Mouse (Mus musculus) cerebellum, postnatal 25 days (tissue): ENCODE measurements around the gene Mug2.
"Not testable (repeated sequence)": the region's sequence is repeated elsewhere in the genome, so short reads cannot be mapped to it uniquely, and the experiment has no call there.

Source experiments
- DNase-seq, 2 experiments: peaks; one replicate each; pipeline ENCODE4 v3.0.0; 2021; ENCODE audit warnings: mixed read lengths in 2 of 2

The Mug2 gene

GRCm38 (mm10) chr6:122006461-122006860 is at the start of gene Mug2:
Gene Mug2, plus strand, starts transcription at chr6:122006761.
- not testable (repeated sequence) for DNase-seq

GRCm38 (mm10) chr6:121957803-121958349 is 48.7 kb upstream of the Mug2 start:
- not testable (repeated sequence) for DNase-seq

DNA sequence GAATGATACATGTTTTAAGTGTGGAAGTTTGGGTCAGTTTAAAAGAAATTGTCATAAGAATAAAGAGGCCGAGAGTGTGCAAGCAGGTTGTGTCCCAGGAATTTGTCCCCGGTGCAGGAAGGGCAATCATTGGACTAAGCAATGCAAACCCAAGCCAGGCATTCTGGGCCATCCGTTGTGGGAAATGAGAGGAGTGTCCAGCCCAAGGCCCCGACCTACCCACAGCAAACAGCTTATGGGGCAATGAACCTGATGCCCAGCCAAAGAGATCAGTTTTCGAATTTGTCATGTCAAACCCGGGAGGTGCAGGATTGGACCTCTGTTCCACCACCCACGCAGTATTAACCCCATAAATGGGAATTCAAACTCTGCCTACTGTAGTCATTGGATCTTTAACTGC is 30.9 kb upstream of the Mug2 start:
- no peak for DNase-seq

- DNase-seq: no peak
These were observed 94.3 kb downstream of the Mug2 start for GRCm38 (mm10) chr6:122100904-122101303.

- DNase-seq: no peak
These were observed 95.1 kb downstream of the Mug2 start for GRCm38 (mm10) chr6:122101671-122102070.

GRCm38 (mm10) chr6:122116963-122117362 is 110.4 kb downstream of the Mug2 start:
- no peak for DNase-seq

DNA sequence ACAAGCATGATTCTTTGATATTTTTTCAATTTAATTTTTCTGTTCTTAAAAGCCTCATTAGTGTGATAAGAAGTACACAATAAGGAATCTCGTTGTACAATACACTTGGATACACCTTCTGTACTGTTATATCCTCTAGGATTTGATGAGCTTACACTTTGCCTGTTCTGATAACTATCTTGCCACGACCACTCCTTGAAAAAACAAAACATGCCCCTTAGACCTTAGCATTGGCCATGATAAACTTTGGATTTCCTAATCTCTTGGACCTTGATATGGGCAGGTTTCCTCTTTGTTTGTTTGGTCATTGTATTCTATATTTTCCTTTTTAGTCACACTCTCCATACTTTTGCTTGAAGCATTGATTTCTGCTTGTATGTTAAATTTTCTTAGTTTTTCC is 123.0 kb downstream of the Mug2 start:
- no peak for DNase-seq
